Mouse (Mus musculus): ENCODE data around the gene Gm16434. TPM values are rescaled to one million over a fixed set of nuclear protein-coding genes. Genes with fewer than 3 reads are reported as not detected.
"Not testable (repeated sequence)": the region's sequence is repeated elsewhere in the genome, so short reads cannot be mapped to it uniquely, and the experiment has no call there.

The Gm16434 gene
- polyA plus RNA-seq (2014; fragmentation: Nextera tagmentation; extraction: Ambion mirVana) = not detected in 2 replicates

DNA sequence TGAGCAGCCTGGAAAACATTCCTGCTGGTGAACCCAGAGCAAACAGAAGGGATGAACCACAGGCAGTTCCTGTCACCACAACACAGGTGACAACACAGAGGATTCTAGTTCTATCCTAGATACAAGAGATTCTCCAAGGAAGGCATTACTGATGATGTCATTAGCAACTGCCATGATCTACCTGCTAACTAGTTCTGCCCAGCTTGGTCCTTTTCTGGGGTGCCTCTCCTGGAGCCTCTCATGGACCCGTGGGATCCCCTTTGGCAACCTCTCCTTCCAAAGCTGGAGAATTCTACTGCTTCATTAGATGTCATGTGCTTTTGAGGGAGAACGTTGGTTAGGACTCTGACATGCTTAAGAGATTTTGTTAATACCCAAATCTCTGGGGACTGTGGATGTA lies at the start of gene Gm16434:
TSS of gene Gm16434 (minus strand) at position 101 of the 400 bp plus-strand sequence.
- ATAC-seq (ENCODE audit: low read depth); H3K4me2 ChIP-seq (ENCODE audit: low read depth, low read length); H3K4me1 ChIP-seq (ENCODE audit: control insufficient read depth, insufficient read depth, low read length); H3K27me3 ChIP-seq (replicated peaks; ENCODE audit: control insufficient read depth, insufficient read depth, low read length); H3K36me3 ChIP-seq (ENCODE audit: control insufficient read depth, insufficient read depth, low read length); DNase-seq (ENCODE audit: low spot score); H3K4me3 ChIP-seq (ENCODE audit: low read depth, low read length); H3K9me3 ChIP-seq (ENCODE audit: control insufficient read depth, low read length); H3K27ac ChIP-seq (replicated peaks; ENCODE audit: low read depth, low read length); H3K9ac ChIP-seq (ENCODE audit: low read depth, low read length): not testable (repeated sequence)
- no CpG with 5 or more reads among the region's 2 CpGs for WGBS

DNA sequence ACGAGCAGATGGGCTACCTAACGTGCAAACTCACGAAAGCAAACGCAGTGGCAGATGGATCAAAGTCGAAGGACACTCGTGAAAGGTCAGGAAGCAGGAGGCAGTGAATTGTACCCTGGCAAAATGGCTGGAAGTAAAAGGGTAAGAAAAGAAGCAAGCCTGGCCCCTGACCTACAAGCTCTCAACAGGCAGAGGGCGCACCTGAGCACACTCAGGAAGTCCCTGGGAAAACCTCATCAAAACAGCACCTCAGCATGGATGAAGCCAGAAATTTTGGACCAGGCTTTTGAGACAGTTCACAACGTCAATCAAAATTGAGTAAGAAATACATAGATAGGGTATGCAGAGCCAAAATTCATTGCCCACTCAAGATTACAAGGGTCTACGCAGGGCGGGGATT lies 49.2 kb upstream of the Gm16434 start:
- ATAC-seq (ENCODE audit: low read depth); H3K4me3 ChIP-seq (ENCODE audit: low read depth, low read length); H3K4me1 ChIP-seq (ENCODE audit: control insufficient read depth, insufficient read depth, low read length); H3K36me3 ChIP-seq (ENCODE audit: control insufficient read depth, insufficient read depth, low read length); H3K27me3 ChIP-seq (replicated peaks; ENCODE audit: control insufficient read depth, insufficient read depth, low read length); H3K9me3 ChIP-seq (ENCODE audit: control insufficient read depth, low read length); H3K4me2 ChIP-seq (ENCODE audit: low read depth, low read length); H3K9ac ChIP-seq (ENCODE audit: low read depth, low read length); H3K27ac ChIP-seq (replicated peaks; ENCODE audit: low read depth, low read length): not testable (repeated sequence)
- DNase-seq (ENCODE audit: low spot score) = peak; percentile 34
- WGBS = 2% methylated on average over 5 of the region's 10 CpGs

DNA sequence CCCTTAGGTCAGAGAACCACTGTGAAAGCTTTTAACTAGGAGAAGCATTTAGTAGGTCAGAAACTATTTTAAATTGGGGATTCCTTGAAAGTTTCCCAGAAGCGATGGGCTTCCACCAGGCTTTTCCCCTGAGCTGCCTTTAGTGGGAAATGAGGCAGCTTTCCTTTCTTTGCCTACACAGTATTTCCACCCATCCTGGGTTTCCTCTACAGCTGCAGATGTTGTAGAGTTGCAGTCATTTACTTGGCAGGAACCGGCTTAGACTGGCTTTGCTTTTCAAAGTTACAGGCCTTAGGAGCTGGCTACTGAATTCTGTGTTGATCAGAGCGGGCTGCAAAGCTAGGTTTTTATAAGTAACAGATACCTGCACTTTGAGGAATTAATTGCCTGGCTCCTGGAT lies 5.7 kb upstream of the Gm16434 start:
- WGBS = 64% methylated on average over 1 of the region's 3 CpGs
- H3K27ac ChIP-seq (replicated peaks; ENCODE audit: low read depth, low read length); ATAC-seq (ENCODE audit: low read depth); H3K9ac ChIP-seq (ENCODE audit: low read depth, low read length); H3K27me3 ChIP-seq (replicated peaks; ENCODE audit: control insufficient read depth, insufficient read depth, low read length); DNase-seq (ENCODE audit: low spot score); H3K36me3 ChIP-seq (ENCODE audit: control insufficient read depth, insufficient read depth, low read length); H3K9me3 ChIP-seq (ENCODE audit: control insufficient read depth, low read length); H3K4me1 ChIP-seq (ENCODE audit: control insufficient read depth, insufficient read depth, low read length); H3K4me3 ChIP-seq (ENCODE audit: low read depth, low read length); H3K4me2 ChIP-seq (ENCODE audit: low read depth, low read length): not testable (repeated sequence)

DNA sequence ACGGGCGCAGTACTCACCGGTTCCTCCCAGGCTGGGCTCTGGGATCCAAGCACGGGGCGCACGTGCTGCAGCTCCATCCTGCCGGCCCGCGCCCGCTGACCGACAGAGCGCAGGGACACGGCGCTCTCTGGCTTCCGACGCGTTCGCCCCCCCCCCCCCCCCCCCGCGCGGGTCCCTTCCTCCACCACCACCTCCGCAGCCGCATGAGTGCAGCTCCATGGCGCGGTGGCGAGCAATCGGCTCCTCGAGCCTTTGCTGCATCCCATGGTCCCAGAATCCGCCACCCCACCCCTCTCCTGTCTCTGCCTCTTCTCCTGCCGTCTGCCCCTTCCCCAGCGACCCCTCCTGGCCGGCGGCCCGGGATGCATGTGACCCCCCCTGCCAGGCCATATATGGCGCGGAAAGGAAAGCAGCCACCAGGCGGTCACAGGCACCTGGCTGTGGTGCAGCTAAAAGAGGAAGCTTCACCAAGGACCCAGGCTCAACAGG lies 19.8 kb downstream of the Gm16434 start, which contains the start of gene Gm3512:
TSS of gene Gm3512 (minus strand) at position 51 of the 489 bp plus-strand sequence.
- WGBS = no CpG with 5 or more reads among the region's 37 CpGs
- not testable (repeated sequence) for H3K4me2 ChIP-seq (ENCODE audit: low read depth, low read length); DNase-seq (ENCODE audit: low spot score); H3K27me3 ChIP-seq (replicated peaks; ENCODE audit: control insufficient read depth, insufficient read depth, low read length); H3K9ac ChIP-seq (ENCODE audit: low read depth, low read length); ATAC-seq (ENCODE audit: low read depth); H3K36me3 ChIP-seq (ENCODE audit: control insufficient read depth, insufficient read depth, low read length); H3K27ac ChIP-seq (replicated peaks; ENCODE audit: low read depth, low read length); H3K4me1 ChIP-seq (ENCODE audit: control insufficient read depth, insufficient read depth, low read length); H3K4me3 ChIP-seq (ENCODE audit: low read depth, low read length); H3K9me3 ChIP-seq (ENCODE audit: control insufficient read depth, low read length)

Other genes with a start within 250 kb of the Gm16434 start
- gene Gm6356, start 220.7 kb downstream of the Gm16434 start, polyA plus RNA-seq (2014; fragmentation: Nextera tagmentation; extraction: Ambion mirVana) = not detected in 2 replicates
- 0.54 and 0.60 TPM in 2 replicates for gene Gm10406, start 167.1 kb downstream of the Gm16434 start, polyA plus RNA-seq (2014; fragmentation: Nextera tagmentation; extraction: Ambion mirVana)
- gene Gm3685, start 149.6 kb downstream of the Gm16434 start, polyA plus RNA-seq (2014; fragmentation: Nextera tagmentation; extraction: Ambion mirVana) = not detected in 2 replicates
- 1.1 and 1.2 TPM in 2 replicates for gene Gm3696, start 93.9 kb downstream of the Gm16434 start, polyA plus RNA-seq (2014; fragmentation: Nextera tagmentation; extraction: Ambion mirVana)
- not detected in 2 replicates for gene Gm6676, start 69.1 kb downstream of the Gm16434 start, polyA plus RNA-seq (2014; fragmentation: Nextera tagmentation; extraction: Ambion mirVana)
- gene Gm3512, start 20.0 kb downstream of the Gm16434 start, polyA plus RNA-seq (2014; fragmentation: Nextera tagmentation; extraction: Ambion mirVana) = 3.0 and 3.8 TPM in 2 replicates
- gene Gm3727, start 70.2 kb upstream of the Gm16434 start, polyA plus RNA-seq (2014; fragmentation: Nextera tagmentation; extraction: Ambion mirVana) = not detected in 2 replicates
- gene Gm3739, start 120.5 kb upstream of the Gm16434 start, polyA plus RNA-seq (2014; fragmentation: Nextera tagmentation; extraction: Ambion mirVana) = 0.40 and 0.88 TPM in 2 replicates
- gene Gm5797, start 137.9 kb upstream of the Gm16434 start, polyA plus RNA-seq (2014; fragmentation: Nextera tagmentation; extraction: Ambion mirVana) = not detected in 2 replicates
- gene Gm8374, start 170.6 kb upstream of the Gm16434 start, polyA plus RNA-seq (2014; fragmentation: Nextera tagmentation; extraction: Ambion mirVana) = not detected in 2 replicates